Mouse (Mus musculus) limb, embryonic 11.5 days (tissue): ENCODE data around the gene Cep135. TPM values are rescaled to one million over a fixed set of nuclear protein-coding genes. Genes with fewer than 3 reads are reported as not detected.

Source experiments
- ATAC-seq: fragments of 200-750 bp; cut with Nextera tagmentation; 2 replicates; pipeline ENCODE4 v1.8.0; 2017; ENCODE audit warnings: low read depth; ENCODE audit not compliant: insufficient number of reproducible peaks, low FRiP score, low TSS enrichment
- DNase-seq: peaks from one replicate; pipeline ENCODE4 v3.0.0-alpha.2; 2015; ENCODE audit warnings: low spot score
- H3K27ac ChIP-seq: fragments of 300-500 bp; sonication (generic); replicated peaks from 2 replicates; pipeline ENCODE4 v1.5.1; 2014; ENCODE audit warnings: low read depth, mild to moderate bottlenecking, low read length
- H3K27me3 ChIP-seq: fragments of 300-500 bp; sonication (generic); 2 replicates; pipeline ENCODE4 v1.6.1; 2014; ENCODE audit warnings: mild to moderate bottlenecking, low read length, mixed read lengths; ENCODE audit not compliant: control insufficient read depth, insufficient read depth
- H3K36me3 ChIP-seq: fragments of 300-500 bp; sonication (generic); 2 replicates; pipeline ENCODE4 v1.6.1; 2014; ENCODE audit warnings: mild to moderate bottlenecking, low read length, moderate library complexity, mixed read lengths; ENCODE audit not compliant: control insufficient read depth, insufficient read depth
- H3K4me1 ChIP-seq: fragments of 300-500 bp; sonication (generic); 2 replicates; pipeline ENCODE4 v1.6.1; 2014; ENCODE audit warnings: low read length, mixed read lengths; ENCODE audit not compliant: control insufficient read depth, insufficient read depth
- H3K4me2 ChIP-seq: fragments of 300-500 bp; sonication (generic); 2 replicates; pipeline ENCODE4 v1.6.1; 2014; ENCODE audit warnings: low read depth, mild to moderate bottlenecking, moderate library complexity; ENCODE audit not compliant: severe bottlenecking
- H3K4me3 ChIP-seq: fragments of 300-500 bp; sonication (generic); 2 replicates; pipeline ENCODE4 v1.5.1; 2014; ENCODE audit warnings: low read depth, low read length
- H3K9ac ChIP-seq: fragments of 300-500 bp; sonication (generic); 2 replicates; pipeline ENCODE4 v1.6.1; 2014; ENCODE audit warnings: mild to moderate bottlenecking, low read length
- H3K9me3 ChIP-seq: fragments of 300-500 bp; sonication (generic); 2 replicates; pipeline ENCODE4 v1.6.1; 2016; ENCODE audit warnings: low read length; ENCODE audit not compliant: control insufficient read depth
- WGBS: fragments of 180-500 bp; shearing (Covaris S2); extraction: QIAGEN DNeasy Blood & Tissue Kit; methylation state at CpG from one replicate; pipeline ENCODE4 v1.1.7; 2014; 5-methylcytosine and 5-hydroxymethylcytosine counted together
- polyA plus RNA-seq: library from polyadenylated mRNA; unstranded; fragments of >200 nt; fragmentation: Nextera tagmentation; extraction: Ambion mirVana; gene quantifications from 2 replicates; pipeline ENCODE4 v1.2.1, GENCODE M21; 2014

Gene Cep135
- polyA plus RNA-seq, 1 experiment from 2014 or later: 12.7 TPM

- H3K9me3 ChIP-seq: no peaks in the 10 kb centered on the region
- ATAC-seq (no peak), DNase-seq (no peak)
- 75% methylated on average over 2 of the region's 2 CpGs for WGBS
- no peak overlapping the region for H3K9ac ChIP-seq
- H3K4me3 ChIP-seq: no peak overlapping the region
- no peaks in the 10 kb centered on the region for H3K27me3 ChIP-seq
- H3K36me3 ChIP-seq: no peaks in the 10 kb centered on the region
- no peak overlapping the region for H3K4me2 ChIP-seq
- no peak overlapping the region for H3K27ac ChIP-seq
- no peaks in the 10 kb centered on the region for H3K4me1 ChIP-seq
Observed at GRCm38 (mm10) chr5:76585378-76585777, 3.1 kb upstream of the Cep135 start.

DNA sequence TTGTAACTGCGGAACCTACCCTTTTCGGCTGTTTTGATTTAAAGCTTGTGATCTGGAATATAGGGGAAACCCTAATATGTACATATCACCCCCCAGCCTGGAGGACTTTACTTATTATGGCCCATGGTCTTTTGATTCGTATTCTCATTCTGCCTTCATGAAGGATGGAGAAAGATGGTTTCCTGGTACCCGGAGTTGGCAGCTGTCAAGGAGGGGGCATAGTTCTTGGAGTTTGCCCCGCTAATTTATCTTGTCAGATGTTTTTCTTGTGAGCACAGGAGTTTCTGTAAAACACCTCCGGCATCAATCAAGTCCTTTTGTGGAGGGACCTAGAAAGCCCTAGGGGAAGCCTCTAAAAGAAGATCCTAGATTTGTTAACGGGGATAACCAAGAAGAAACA lies 813 bp downstream of the Cep135 start:
- Histone ChIP-seq H3K27me3 (no peaks in the 10 kb centered on the region), H3K9me3 (no peaks in the 10 kb centered on the region), H3K4me1 (no peaks in the 10 kb centered on the region), H3K27ac (no peak overlapping the region), H3K9ac (peak overlapping the region; percentile 93), H3K4me3 (peak overlapping the region; percentile 84), H3K4me2 (peak overlapping the region; percentile 60), H3K36me3 (0 out of 2 replicates have a peak, but pooled peaks cover 3% of the 10 kb centered on the region)
- no peak for ATAC-seq
- WGBS: 10% methylated on average over 7 of the region's 7 CpGs
- peak; percentile 27 for DNase-seq

DNA sequence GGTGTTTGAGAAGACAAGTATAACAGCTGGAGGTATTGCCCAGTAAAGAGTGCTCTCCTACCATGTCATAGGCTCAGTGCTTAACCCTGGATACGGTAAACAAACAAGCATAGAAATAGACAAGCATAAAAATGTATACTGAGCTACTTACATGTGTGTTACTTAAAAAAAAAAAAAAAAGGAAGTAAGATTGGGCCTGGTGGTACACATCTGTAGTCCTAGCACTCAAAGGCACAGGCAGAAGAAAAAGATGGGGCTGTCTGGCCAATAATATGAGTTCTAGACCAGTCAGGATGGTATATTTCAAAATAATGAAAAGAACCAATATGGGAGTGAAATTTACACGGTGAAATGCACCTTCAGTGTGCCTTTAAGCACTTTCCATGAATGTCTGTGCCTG lies 1.5 kb downstream of the Cep135 start:
- no peak overlapping the region for H3K9ac ChIP-seq
- no peak for ATAC-seq
- no peak for DNase-seq
- WGBS: 91% methylated on average over 2 of the region's 2 CpGs
- H3K4me1 ChIP-seq: no peaks in the 10 kb centered on the region
- no peaks in the 10 kb centered on the region for H3K9me3 ChIP-seq
- no peak overlapping the region for H3K4me3 ChIP-seq
- H3K4me2 ChIP-seq: no peak overlapping the region; the same call in 1 of the 2 replicates
- no peaks in the 10 kb centered on the region for H3K27me3 ChIP-seq
- H3K36me3 ChIP-seq: peaks cover 3% of the 10 kb centered on the region; the same call in 1 of the 2 replicates
- no peak overlapping the region for H3K27ac ChIP-seq

DNA sequence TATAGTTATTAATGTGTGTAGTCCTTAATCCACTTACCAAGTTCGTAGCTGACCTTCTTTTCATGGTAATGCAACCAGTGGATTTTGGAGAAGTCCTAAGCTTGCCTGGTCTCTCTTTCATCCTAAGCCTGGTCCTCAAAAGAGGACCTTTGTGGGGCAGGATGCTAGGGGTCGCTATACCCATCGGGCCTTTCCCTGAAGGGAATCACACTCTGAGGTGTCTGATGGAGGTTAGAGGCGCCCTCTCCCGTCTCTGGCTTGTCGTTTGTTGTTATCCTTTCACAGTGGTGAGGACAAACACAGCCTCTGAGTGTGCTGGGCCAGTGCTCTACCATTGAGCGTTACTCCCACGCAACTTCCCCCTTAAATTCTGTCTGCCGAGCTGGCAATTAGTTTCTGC lies 3.4 kb downstream of the Cep135 start:
- Histone ChIP-seq H3K27ac (no peak overlapping the region), H3K4me1 (no peaks in the 10 kb centered on the region)
- 56% methylated on average over 9 of the region's 9 CpGs for WGBS

GRCm38 (mm10) chr5:76609702-76610370 lies 21.3 kb downstream of the Cep135 start:
- no peak for DNase-seq
- ATAC-seq: no peak
- H3K9me3 ChIP-seq: no peaks in the 10 kb centered on the region
- no peak overlapping the region for H3K4me3 ChIP-seq
- H3K27me3 ChIP-seq: no peaks in the 10 kb centered on the region
- no peak overlapping the region for H3K27ac ChIP-seq
- no peaks in the 10 kb centered on the region for H3K4me1 ChIP-seq
- peaks cover 20% of the 10 kb centered on the region for H3K36me3 ChIP-seq
- no peak overlapping the region for H3K9ac ChIP-seq
- 96% methylated on average over 8 of the region's 8 CpGs for WGBS
- H3K4me2 ChIP-seq: no peak overlapping the region

More for the DNA sequence above, 3.4 kb downstream of the Cep135 start:
- Histone ChIP-seq H3K27me3 (no peaks in the 10 kb centered on the region), H3K4me2 (no peak overlapping the region), H3K4me3 (no peak overlapping the region), H3K36me3 (peaks cover 5% of the 10 kb centered on the region; the same call in 1 of the 2 replicates), H3K9me3 (no peaks in the 10 kb centered on the region), H3K9ac (no peak overlapping the region)
- DNase-seq: no peak
- no peak for ATAC-seq

DNA sequence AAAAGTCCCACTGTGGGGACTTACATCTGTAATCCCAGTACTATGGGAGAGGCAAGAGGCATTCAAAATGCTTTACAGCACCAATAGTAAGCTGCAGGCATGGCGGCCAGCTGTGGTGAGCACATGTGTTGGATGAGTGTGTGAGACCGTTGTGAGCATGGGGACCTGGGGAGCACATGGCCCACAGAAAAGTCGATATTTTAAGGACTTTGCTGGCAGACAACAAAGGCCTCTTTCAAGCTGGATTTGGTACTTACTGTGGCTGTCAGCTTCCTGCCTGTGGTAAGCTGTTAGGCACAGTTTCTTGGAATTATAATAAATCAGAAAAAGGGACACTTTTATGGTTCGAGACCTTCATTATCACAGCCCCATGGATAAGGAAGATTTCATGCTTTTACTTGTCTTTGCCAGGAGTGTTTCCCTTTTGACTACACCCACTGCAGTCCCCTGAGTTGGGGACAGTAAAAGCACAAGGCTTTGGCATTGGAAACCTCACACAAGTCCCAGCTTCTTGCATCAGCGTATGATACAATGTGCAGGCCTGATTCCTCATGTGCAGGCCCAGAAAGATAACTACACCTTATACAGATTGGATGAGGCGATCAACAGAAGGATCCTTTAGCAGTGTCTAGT lies 24.5 kb downstream of the Cep135 start:
- Histone ChIP-seq H3K4me2 (no peak overlapping the region), H3K36me3 (peaks cover 22% of the 10 kb centered on the region), H3K4me3 (no peak overlapping the region), H3K9me3 (no peaks in the 10 kb centered on the region), H3K4me1 (no peaks in the 10 kb centered on the region), H3K27me3 (no peaks in the 10 kb centered on the region), H3K27ac (no peak overlapping the region), H3K9ac (no peak overlapping the region)
- WGBS: 82% methylated on average over 6 of the region's 6 CpGs
- ATAC-seq (no peak), DNase-seq (peak; percentile 37)

GRCm38 (mm10) chr5:76615276-76615675 lies 26.8 kb downstream of the Cep135 start:
- H3K9ac ChIP-seq: no peak overlapping the region
- H3K4me3 ChIP-seq: no peak overlapping the region
- DNase-seq (no peak), ATAC-seq (no peak)
- H3K4me1 ChIP-seq: no peaks in the 10 kb centered on the region
- H3K27me3 ChIP-seq: no peaks in the 10 kb centered on the region
- no peak overlapping the region for H3K4me2 ChIP-seq
- H3K27ac ChIP-seq: no peak overlapping the region
- no peaks in the 10 kb centered on the region for H3K9me3 ChIP-seq
- peaks cover 18% of the 10 kb centered on the region for H3K36me3 ChIP-seq
- 92% methylated on average over 8 of the region's 8 CpGs for WGBS

GRCm38 (mm10) chr5:76616196-76616747 lies 27.8 kb downstream of the Cep135 start:
- H3K4me1 ChIP-seq: no peaks in the 10 kb centered on the region
- no peak overlapping the region for H3K27ac ChIP-seq
- ATAC-seq (no peak), DNase-seq (no peak)
- no peak overlapping the region for H3K9ac ChIP-seq
- WGBS: 87% methylated on average over 2 of the region's 2 CpGs
- H3K4me3 ChIP-seq: no peak overlapping the region
- H3K27me3 ChIP-seq: no peaks in the 10 kb centered on the region
- no peak overlapping the region for H3K4me2 ChIP-seq
- H3K9me3 ChIP-seq: no peaks in the 10 kb centered on the region
- peaks cover 16% of the 10 kb centered on the region for H3K36me3 ChIP-seq
